Mouse (Mus musculus): Measurements from ENCODE around the gene Nt5c1b.

The Nt5c1b gene

DNA sequence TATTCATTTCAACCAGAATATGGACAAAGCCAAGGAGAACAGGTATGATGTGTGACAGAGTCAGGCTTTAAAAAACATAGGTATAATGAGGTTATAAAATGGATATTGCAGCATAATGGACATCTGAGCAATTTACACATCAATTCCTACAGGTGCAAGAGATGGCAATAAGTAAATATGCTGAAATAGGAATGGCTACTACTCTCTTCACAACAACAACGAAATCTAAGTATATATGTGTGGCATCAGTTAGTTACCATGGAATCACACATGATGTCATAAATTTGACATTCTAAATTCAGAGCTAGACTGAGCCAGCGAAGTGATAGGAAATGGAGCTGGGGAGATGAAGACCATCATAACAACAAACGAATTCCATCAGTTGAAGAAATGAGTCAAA is at the start of gene Nt5c1b:
Gene Nt5c1b, plus strand, starts transcription at position 301 of the 400 bp plus-strand sequence.
- DNase-seq (ENCODE audit: low spot score), result no peak

DNA sequence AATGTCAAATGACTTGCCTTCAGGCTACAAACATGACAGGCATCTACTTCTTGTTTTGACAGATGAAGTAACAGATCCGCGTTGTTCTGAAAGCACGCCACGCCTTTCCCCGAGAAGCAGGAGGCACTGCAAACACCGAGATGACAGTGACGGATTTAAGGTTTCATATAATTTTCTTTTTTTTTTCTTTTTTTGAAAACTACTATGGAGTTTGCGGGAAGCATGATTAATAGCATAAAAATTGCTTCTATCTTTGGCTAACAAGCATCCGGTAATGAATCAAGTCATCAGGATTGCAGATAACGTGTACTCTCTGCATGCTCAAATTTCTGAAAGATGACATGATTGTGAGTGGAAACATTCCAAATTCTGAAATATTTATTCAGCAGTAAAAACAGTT is 42.1 kb upstream of the Nt5c1b start:
- no peak for DNase-seq (ENCODE audit: low spot score)

DNA sequence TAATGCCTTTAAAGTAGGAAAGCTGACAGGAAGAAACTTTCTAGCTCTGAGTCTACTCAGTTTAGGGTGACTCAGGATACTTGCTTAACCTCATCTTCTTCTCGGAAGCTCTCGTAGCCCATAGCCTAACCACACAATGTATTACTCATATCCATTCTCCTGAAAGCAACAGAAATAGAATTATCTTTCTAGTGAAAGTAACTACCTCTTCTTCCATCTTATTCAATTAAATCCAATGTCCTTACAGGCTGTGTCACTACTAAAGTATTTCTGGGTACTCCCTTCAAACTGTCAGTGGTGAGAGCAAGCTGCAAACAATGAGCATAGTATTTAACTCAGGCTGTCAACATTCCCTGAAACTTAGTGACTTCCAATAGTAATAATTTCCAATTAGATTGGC is 40.3 kb upstream of the Nt5c1b start:
- DNase-seq (ENCODE audit: low spot score), result no peak

DNA sequence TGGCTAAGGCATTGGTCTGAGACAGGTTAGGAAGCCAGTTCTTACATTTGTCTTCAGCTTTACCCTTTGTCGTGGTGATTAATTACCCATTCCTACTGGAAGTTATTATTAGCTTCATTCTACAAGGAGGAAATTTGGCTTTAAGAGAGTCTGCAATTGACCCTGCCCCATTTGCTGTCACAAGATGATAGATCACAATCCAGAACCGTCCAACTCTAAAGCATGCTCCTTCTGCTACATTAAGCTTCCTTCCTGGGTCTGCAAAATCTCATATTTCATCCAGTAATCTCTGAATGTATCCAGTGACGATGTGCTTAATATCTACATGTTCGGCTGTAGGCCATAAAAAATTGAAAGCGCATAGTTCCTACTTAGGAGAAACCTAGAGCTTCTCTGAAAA is 29.2 kb upstream of the Nt5c1b start:
- DNase-seq (ENCODE audit: low spot score), result no peak

DNA sequence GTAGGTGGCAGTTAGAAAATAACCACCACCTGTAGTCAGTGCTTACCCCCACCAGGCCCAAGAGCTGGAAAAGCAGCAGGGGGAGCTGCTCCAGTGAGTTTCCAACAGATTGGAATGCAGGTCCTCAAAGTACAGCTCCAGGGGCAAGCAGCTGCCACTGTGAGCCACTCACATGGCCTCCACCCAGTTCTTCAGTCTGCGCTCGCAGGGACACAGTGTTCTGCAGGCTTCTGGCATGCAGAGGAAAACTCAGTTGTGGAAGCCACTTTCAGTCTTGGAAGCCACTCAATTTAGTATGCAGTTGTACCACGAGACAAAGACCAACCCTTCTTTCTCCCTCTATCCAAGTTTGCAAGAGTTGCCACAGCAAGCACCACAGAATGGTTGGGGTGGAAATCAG is 19.1 kb upstream of the Nt5c1b start:
- no peak for DNase-seq (ENCODE audit: low spot score)

DNA sequence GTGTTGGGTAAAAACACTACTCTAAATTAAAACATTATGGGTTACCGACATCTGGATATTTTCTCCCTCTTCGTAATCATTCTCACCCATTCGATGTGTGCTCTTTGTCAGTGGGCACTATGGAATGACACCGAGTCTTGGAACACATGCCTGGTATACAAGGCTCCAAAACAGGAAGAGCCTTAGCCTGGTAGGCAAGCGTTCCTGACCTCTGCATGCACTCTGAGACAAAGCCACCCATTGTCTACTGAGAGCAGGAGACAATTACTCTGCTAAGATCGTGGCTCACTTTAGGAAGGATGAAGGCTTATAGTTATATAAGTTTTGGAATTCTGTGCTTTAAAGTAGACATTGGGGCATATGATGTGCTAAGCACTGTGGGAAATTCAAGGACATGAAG is 12.0 kb upstream of the Nt5c1b start:
- DNase-seq (ENCODE audit: low spot score), result no peak

DNA sequence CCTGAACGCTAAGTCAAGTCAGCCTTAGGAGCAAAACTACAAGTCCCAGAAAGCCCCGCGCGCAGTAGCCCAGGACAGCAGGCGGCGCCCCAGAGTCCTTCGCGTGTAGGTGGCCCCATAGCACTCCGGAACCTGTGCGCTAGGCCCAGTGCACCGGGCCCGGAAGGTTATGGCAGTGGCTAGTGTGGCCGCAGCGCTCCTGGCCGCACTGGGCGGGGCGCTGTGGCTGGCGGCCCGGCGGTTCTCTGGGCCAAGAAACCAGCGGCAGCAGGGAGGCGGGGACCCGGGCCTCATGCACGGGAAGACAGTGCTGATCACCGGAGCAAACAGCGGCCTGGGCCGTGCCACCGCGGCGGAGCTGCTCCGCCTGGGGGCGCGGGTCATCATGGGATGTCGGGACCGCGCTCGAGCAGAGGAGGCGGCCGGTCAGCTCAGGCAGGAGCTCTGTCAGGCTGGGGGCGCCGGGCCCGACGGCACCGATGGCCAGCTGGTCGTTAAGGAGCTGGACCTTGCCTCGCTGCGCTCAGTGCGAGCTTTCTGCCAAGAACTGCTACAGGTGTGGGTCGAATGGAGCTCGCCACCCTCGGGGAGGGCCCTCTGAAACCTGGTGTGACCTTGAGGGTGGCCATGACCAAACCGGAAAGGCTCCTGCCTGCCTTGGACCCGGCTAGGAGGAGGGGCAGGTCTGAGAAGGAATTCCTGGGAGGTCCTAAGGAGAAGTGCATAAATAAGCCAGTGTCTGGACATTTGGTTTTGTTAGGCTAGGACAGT is 21.1 kb downstream of the Nt5c1b start, which contains the start of gene Rdh14:
Gene Rdh14, plus strand, starts transcription at position 102 of the 771 bp plus-strand sequence.
- DNase-seq (ENCODE audit: low spot score), result peak; percentile 83

DNA sequence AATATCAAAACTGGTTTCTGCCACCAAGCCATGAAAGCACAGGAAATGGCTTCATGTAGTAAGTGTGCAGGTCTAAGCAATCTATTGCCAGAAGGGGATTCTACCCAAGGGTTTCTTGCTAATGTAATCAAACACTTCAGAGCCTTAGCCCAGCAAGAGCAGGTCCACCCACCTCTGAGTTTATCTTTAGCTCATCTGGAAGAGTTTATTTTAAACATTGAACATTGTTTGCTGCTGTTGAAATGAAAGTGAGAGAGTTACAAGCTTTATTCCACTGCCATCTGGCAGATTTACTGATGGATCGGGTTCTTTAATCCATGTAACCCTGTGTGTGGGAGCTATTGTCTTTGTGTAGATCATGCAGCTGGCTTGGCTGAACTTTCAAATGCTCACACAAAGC is 31.0 kb downstream of the Nt5c1b start:
- no peak for DNase-seq (ENCODE audit: low spot score)

DNA sequence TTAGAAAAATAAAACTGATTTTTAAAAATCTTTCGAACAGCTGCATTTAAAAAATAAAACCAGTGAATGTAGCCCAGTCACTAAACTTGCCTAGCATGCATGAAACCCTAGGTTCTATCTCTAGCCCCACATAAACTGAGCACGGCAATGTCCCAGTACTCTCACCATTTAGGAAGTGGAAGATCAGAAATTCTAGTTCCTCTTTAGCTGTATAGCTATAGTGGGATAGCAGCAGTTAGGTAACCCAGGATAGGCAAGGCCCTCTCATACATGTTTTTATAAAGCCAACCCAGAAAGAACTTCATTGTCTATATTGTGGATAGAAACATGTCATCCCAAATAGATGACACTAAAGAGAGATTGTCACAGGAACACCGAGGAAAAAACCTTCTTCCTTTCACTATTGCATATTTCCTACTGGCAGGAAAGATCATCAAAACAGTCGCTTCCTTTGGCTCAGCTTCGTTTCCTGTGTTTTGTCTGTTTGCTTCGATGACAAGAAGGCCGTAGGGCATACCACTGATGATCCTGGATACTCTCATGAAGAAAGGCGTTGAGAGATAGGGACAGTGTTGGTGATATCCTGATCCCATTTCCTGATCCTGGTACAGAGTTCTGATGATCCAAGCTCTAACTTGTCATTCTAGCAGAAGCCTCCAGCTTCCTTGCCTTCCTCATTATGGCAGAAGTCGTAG is 32.8 kb downstream of the Nt5c1b start:
- no peak for DNase-seq (ENCODE audit: low spot score)

DNA sequence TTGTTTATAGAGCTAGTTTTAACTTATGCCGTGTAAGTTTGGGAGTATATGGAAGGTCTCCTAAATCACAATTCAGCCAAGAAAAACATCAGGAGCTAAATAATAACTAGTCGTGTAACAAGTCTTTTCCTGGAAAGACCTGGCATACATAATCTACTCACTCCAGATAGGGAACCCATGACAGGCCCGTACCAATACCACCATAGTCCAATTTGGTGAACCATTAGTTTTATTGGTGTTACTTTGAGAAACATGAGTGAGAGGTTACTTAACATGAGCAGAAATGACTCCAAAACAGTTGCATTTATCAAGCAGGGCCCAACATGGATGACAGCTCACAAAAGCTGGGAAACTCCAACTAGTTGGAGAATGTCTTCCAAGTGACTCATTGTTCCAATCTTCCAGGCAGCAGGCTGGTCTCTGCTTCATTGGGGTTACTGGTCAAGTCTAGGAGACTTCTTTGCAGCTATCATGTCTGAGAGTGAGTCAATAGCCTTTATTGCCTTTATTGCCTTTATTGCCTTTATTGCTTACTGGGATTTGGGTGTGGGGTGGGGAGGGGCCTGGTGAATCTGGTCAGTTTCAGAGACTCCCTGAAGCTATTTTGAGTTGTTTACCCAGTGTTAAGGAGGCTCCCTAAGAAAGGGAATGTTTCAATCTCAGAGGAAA is 40.9 kb downstream of the Nt5c1b start:
- DNase-seq (ENCODE audit: low spot score), result no peak

DNA sequence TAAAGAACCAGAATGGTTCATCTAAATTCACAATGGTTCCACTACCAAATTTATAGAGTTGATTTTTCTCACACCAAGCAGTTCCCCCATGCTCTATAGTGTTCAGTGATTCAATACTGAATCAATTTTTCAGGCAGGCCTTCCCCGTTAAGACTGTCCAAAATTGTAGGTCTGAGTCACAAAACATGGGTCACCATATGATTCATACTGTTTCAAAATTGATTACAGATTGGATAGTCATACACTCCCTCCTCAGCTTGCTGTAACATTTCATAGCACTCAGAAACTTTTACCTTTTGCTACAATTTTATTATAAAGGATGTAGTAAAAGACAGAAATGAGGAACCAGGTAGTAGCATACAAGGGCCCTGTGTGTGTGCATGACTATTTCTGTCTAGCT is 41.7 kb downstream of the Nt5c1b start:
- DNase-seq (ENCODE audit: low spot score), result no peak

DNA sequence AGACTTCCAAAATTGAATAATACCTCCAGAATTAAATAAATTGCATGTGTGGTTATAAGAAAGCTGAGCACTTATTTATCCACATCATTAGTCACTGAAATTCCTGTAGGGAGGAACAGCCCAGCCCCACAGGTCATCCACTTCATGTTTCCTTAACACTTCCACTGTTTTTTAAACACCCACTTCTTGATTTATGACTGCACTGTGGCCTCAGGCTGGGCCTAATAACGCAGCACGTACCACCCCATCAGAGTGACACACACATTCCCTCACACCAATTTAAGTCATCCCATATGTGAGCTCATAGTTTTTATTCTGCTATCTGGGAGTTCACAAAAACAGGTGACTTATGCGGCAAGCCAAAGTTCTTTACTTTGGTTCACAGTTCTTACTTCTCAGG is 52.6 kb downstream of the Nt5c1b start:
- DNase-seq (ENCODE audit: low spot score), result no peak

DNA sequence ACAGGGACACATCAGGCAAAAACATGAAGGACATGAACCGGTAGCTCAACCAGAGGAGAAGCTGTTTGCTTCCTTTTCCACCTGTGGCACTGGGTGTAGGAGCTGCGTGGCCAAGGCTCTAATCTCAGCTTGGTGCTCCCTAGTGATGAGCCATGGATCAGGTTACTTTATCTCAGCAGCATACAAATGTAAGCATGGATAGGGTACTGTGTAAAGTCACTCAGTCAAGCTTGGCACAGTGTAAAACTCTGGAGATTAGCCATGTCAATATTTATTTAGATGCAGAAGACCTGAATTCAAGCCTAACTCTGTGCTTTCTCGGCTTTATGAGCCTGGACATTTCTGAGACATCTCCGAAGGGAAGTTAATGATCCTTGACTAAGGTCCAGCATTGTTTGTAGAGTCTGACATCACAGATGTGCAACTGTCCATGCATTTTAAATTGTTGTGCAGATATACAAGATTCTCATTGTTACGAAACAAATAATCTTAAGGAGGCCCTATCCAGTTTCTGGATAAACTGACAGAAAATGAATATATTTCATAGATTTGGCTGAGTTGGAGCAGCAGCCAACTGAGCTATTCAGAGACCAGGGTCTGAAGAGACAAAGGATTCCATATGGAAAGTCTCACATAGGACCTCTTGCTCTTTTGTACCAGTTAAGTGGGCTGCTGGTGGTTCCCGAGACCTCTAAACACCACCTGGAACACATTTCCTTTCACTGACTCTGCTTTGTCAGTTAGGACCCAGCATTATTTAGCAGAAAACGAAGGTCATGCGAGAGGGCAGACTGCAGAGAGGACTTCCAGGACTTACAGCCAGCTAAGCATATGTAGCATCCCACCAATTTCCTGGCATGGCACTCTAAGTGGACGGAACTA is 56.5 kb downstream of the Nt5c1b start:
- no peak for DNase-seq (ENCODE audit: low spot score)

DNA sequence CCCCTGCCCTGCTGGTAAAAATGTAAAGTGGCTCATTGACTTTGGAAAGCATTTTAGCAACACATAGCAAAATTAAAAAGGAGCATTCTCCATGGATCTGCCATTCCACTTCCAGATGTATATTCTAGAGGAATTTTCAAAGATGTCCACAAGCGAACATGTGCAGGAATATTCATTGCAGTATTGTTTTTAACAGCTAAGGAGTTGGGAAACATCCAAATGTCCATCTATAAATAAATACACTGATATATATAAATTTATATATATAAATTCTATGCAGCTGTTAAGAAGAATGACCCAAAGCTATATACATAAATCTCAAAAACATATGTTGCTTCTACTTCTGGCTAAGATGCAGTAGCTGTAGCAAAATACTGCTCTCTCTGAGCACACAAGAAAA is 61.2 kb downstream of the Nt5c1b start:
- DNase-seq (ENCODE audit: low spot score), result no peak

DNA sequence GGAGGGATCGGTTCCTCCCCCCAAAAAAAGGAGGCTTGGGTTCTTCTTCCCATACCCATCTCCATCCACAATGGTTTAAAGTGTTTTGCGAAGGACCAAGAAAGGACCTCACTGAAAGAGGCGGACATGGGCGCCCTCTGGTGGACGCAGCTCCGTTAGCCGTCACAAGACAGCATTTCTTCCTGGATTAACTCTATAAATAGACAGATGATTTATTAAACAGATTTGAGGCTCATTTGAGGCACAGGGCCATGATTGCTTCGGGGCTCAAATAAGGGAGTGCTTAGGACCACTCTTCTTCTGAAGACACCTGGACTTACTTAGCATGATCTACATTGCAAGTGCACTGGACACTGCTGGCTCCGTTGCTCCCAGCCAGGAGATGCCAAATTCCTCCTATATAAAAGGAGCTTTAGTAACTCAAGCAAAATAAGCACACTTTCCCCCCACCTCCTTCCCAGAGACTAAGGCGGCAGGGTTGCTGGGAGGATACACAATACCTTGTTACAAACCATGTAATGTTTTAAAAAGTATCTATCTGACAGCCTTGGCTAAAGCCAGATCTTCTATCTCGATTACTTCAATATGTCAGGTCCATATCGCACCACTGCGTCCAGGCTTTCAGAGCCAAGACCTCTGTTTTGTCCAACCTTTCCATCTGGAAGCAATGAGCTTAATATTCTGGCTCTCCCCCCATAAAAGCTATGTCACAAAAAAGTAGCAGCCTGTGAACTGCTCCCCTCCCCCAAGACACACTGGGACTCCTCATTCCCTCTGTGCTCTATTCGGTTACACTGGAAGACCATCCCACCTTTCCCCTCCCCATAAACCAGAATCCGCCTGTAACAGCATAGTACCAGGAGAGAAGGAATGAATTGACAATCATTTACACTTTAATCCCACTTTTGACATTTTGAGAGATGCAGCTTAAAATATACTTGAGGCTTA is 68.6 kb downstream of the Nt5c1b start:
- peak; percentile 13 for DNase-seq (ENCODE audit: low spot score)
